Mouse (Mus musculus): ENCODE measurements around the gene Fgf9.

DNA sequence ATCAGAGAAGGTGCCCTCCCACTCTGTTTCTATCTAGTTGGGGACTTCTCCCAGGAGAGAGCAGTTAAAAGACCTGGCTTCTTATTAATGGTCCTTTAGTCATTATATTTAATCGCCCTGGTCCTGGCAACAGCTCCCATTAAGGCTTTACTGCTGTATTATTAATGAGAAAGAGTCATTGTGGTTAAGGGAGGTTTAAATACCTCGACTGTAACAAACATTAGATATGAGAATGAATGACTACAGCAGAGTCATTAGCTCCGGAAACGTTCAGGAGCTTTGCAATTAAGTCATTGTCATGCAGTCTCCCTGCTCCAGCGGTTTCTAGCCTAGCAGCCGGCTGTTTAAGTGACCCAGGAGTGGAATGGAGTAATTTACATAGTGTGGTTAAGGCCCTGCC lies 31.0 kb downstream of the Fgf9 start:
- TF ChIP-seq CTCF (IDR thresholded peaks at IDR 0.05; ENCODE audit: low read depth) (no peak), EP300 (IDR thresholded peaks at IDR 0.05; ENCODE audit: low read depth) (no peak)

Data from heart, postnatal 0 days (tissue).